Mouse (Mus musculus): ENCODE measurements at regions not wholly inside any gene's neighbourhood (a gene's known extent, or its start where the extent isn't known, plus 50 kb on each side); places are given as distances from the start of the nearest gene placed in this dataset.

DNA sequence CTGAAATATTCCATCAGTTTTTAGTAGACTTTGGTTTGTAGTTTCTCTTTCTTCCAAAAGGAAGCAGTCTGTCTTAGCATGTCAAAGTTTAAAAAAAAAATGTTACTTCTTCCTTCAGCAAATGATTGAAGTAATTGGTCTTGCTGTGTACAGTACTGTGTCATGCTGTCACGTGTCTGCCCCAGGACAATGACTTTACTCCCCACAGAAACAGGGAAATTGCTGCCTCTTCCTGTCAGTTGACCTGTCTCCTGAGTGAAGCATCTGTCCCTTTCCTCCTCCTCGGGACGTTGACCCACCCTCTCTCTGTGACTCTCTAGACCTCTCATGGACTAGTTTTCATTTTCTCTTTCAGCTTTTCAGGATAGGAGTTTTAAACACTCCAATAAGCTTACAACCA, 125.7 kb downstream of the Basp1 start:
- TF ChIP-seq CTCF (conservative IDR thresholded peaks at IDR 0.05; ENCODE audit: low read length) (no peak), POU5F1 (IDR thresholded peaks at IDR 0.05; ENCODE audit: borderline replicate concordance, low read length) (no peak), NANOG (IDR thresholded peaks at IDR 0.05; ENCODE audit: borderline replicate concordance, low read length) (no peak)
